In the genomic region with DNA sequence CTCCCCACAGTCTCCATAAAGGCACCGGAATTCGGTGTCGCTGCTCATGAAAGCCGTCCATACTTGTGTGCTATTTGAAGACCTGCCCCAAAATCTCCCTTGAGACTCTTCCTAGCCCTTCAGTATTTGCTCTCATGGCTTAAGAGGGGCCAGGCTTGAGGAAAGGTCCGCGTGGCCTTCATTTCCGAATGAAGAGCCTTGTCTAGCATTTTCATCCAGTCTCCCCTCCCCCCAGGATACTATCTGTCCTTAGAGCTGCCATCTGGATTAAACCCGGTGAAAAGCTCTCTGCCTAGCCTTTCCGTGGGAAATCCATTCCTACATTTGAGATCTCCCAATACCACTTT, we compare ENCODE assay signal across 8 mouse cellular contexts. TPM values are rescaled to one million over a fixed set of nuclear protein-coding genes. Genes with fewer than 3 reads are reported as not detected.
DNase-seq lines count a peak whose midpoint lies in the region; ATAC-seq and TF ChIP-seq lines count a peak whose summit lies in the region.

No protein-coding gene starts in this region.

- ATAC-seq in heart, embryonic 15.5 days (replicated peaks; ENCODE audit: insufficient number of reproducible peaks, insufficient read depth, low FRiP score, low read depth): no peak
- no peak for ATAC-seq in limb, embryonic 15.5 days (ENCODE audit: insufficient number of reproducible peaks, low FRiP score, low TSS enrichment, low read depth)
- peak; percentile 10; the same call in 1 of the 2 replicates for ATAC-seq in neural tube, embryonic 15.5 days (ENCODE audit: low FRiP score)

- no peak for DNase-seq in left cerebral cortex, adult 2 months (ENCODE audit: extremely low spot score in 1 of 2, low spot score in 2 of 2)
- no peak for DNase-seq in left cerebral cortex, adult 11 months (ENCODE audit: low spot score)
- peak; percentile 44 for DNase-seq in brain, embryonic 14.5 days (ENCODE audit: low read depth)
- no peak for DNase-seq in thymus, adult 18-20 months
- no peak for DNase-seq in right cerebral cortex, adult 18-20 months

- intact Hi-C loops in left cerebral cortex, adult 2 months (cut with DNase I): loop anchor here (2.0 to 5.0 kb wide), 3 partner anchors 109 to 284 kb away; no protein-coding TSS in a partner anchor

- H3K9me3 ChIP-seq in heart, embryonic 15.5 days (replicated peaks): no peaks in the 10 kb centered on the region
- H3K9me3 ChIP-seq in limb, embryonic 15.5 days: no peaks in the 10 kb centered on the region
- no peaks in the 10 kb centered on the region for H3K9me3 ChIP-seq in neural tube, embryonic 15.5 days (replicated peaks)

- 11% methylated on average over 9 of the region's 9 CpGs for WGBS in heart, embryonic 15.5 days
- 15% methylated on average over 9 of the region's 9 CpGs for WGBS in limb, embryonic 15.5 days
- 20% methylated on average over 9 of the region's 9 CpGs for WGBS in neural tube, embryonic 15.5 days

- peak overlapping the region; percentile 60 for H3K27ac ChIP-seq in left cerebral cortex, adult 2 months
- H3K27ac ChIP-seq in heart, embryonic 15.5 days: peak overlapping the region; percentile 85
- peak overlapping the region; percentile 83; the same call in 1 of the 2 replicates for H3K27ac ChIP-seq in limb, embryonic 15.5 days
- H3K27ac ChIP-seq in neural tube, embryonic 15.5 days (replicated peaks): peak overlapping the region; percentile 88

- peaks cover 3% of the 10 kb centered on the region; the same call in 1 of the 2 replicates for H3K36me3 ChIP-seq in heart, embryonic 15.5 days
- H3K36me3 ChIP-seq in limb, embryonic 15.5 days: peaks cover 10% of the 10 kb centered on the region; the same call in 1 of the 2 replicates
- H3K36me3 ChIP-seq in neural tube, embryonic 15.5 days: peaks cover 2% of the 10 kb centered on the region; the same call in 1 of the 2 replicates

- peak overlapping the region; percentile 63 for H3K4me2 ChIP-seq in heart, embryonic 15.5 days
- H3K4me2 ChIP-seq in limb, embryonic 15.5 days: peak overlapping the region; percentile 35
- peak overlapping the region; percentile 58 for H3K4me2 ChIP-seq in neural tube, embryonic 15.5 days

- H3K27me3 ChIP-seq in heart, embryonic 15.5 days: no peaks in the 10 kb centered on the region
- H3K27me3 ChIP-seq in limb, embryonic 15.5 days: no peaks in the 10 kb centered on the region
- no peaks in the 10 kb centered on the region for H3K27me3 ChIP-seq in neural tube, embryonic 15.5 days (replicated peaks)

- no peak for TF ChIP-seq CTCF in left cerebral cortex, adult 2 months (IDR thresholded peaks at IDR 0.05)
- no peak for TF ChIP-seq CTCF in brain, embryonic 14.5 days (IDR thresholded peaks at IDR 0.05; ENCODE audit: borderline replicate concordance, extremely low read depth, insufficient read depth, insufficient read length)

- peak overlapping the region; percentile 56 for H3K4me3 ChIP-seq in left cerebral cortex, adult 2 months
- peak overlapping the region; percentile 72 for H3K4me3 ChIP-seq in heart, embryonic 15.5 days
- H3K4me3 ChIP-seq in limb, embryonic 15.5 days: peak overlapping the region; percentile 60
- H3K4me3 ChIP-seq in neural tube, embryonic 15.5 days (replicated peaks): peak overlapping the region; percentile 58

- peaks cover 17% of the 10 kb centered on the region for H3K4me1 ChIP-seq in heart, embryonic 15.5 days (replicated peaks)
- 0 out of 2 replicates have a peak, but pooled peaks cover 2% of the 10 kb centered on the region for H3K4me1 ChIP-seq in limb, embryonic 15.5 days
- peaks cover 26% of the 10 kb centered on the region for H3K4me1 ChIP-seq in neural tube, embryonic 15.5 days

- peak overlapping the region; percentile 75 for H3K9ac ChIP-seq in heart, embryonic 15.5 days
- peak overlapping the region; percentile 54 for H3K9ac ChIP-seq in limb, embryonic 15.5 days
- peak overlapping the region; percentile 73 for H3K9ac ChIP-seq in neural tube, embryonic 15.5 days (replicated peaks)

- no peak for TF ChIP-seq POLR2A in brain, embryonic 14.5 days (IDR thresholded peaks at IDR 0.05; ENCODE audit: borderline replicate concordance, extremely low read depth, insufficient read depth, insufficient read length, poor library complexity, severe bottlenecking)

RNA-seq across cellular contexts. Expression of gene Uba1, which starts 5.3 kb away (rescaled TPM):
- 100 to 1,000 TPM; 337 to 348 TPM for total RNA-seq in left cerebral cortex, adult 2 months (2021)
- 580 and 611 TPM in 2 replicates for polyA plus RNA-seq in brain, embryonic 14.5 days (2012; rRNA removed)
- polyA plus RNA-seq in heart, embryonic 15.5 days (2015; fragmentation: Nextera tagmentation; extraction: Ambion mirVana): 140 and 167 TPM in 2 replicates
- polyA plus RNA-seq in limb, embryonic 15.5 days (2015; fragmentation: Nextera tagmentation; extraction: Ambion mirVana): 190 and 191 TPM in 2 replicates
- polyA plus RNA-seq in neural tube, embryonic 15.5 days (2015; fragmentation: Nextera tagmentation; extraction: Ambion mirVana): 314 and 341 TPM in 2 replicates

RNA-seq across cellular contexts. Expression of gene Cdk16, which starts 24.3 kb away (rescaled TPM):
- total RNA-seq in left cerebral cortex, adult 2 months (2021): 100 to 1,000 TPM; 252 to 273 TPM
- 251 and 271 TPM in 2 replicates for polyA plus RNA-seq in brain, embryonic 14.5 days (2012; rRNA removed)
- 107 and 136 TPM in 2 replicates for polyA plus RNA-seq in heart, embryonic 15.5 days (2015; fragmentation: Nextera tagmentation; extraction: Ambion mirVana)
- 115 and 119 TPM in 2 replicates for polyA plus RNA-seq in limb, embryonic 15.5 days (2015; fragmentation: Nextera tagmentation; extraction: Ambion mirVana)
- polyA plus RNA-seq in neural tube, embryonic 15.5 days (2015; fragmentation: Nextera tagmentation; extraction: Ambion mirVana): 154 and 167 TPM in 2 replicates

RNA-seq across cellular contexts. Expression of gene Usp11, which starts 40.3 kb away (rescaled TPM):
- total RNA-seq in left cerebral cortex, adult 2 months (2021): 100 to 1,000 TPM; 103 to 106 TPM
- 110 and 114 TPM in 2 replicates for polyA plus RNA-seq in brain, embryonic 14.5 days (2012; rRNA removed)
- polyA plus RNA-seq in heart, embryonic 15.5 days (2015; fragmentation: Nextera tagmentation; extraction: Ambion mirVana): 27.4 and 35.5 TPM in 2 replicates
- 45.3 and 45.6 TPM in 2 replicates for polyA plus RNA-seq in limb, embryonic 15.5 days (2015; fragmentation: Nextera tagmentation; extraction: Ambion mirVana)
- polyA plus RNA-seq in neural tube, embryonic 15.5 days (2015; fragmentation: Nextera tagmentation; extraction: Ambion mirVana): 83.8 and 84.9 TPM in 2 replicates

RNA-seq across cellular contexts. Expression of gene Ndufb11, which starts 46.0 kb away (rescaled TPM):
- total RNA-seq in left cerebral cortex, adult 2 months (2021): 100 to 1,000 TPM; 142 to 157 TPM
- 131 and 148 TPM in 2 replicates for polyA plus RNA-seq in brain, embryonic 14.5 days (2012; rRNA removed)
- 345 and 459 TPM in 2 replicates for polyA plus RNA-seq in heart, embryonic 15.5 days (2015; fragmentation: Nextera tagmentation; extraction: Ambion mirVana)
- polyA plus RNA-seq in limb, embryonic 15.5 days (2015; fragmentation: Nextera tagmentation; extraction: Ambion mirVana): 209 and 225 TPM in 2 replicates
- polyA plus RNA-seq in neural tube, embryonic 15.5 days (2015; fragmentation: Nextera tagmentation; extraction: Ambion mirVana): 244 and 252 TPM in 2 replicates

RNA-seq across cellular contexts. Expression of gene Rbm10, which starts 46.1 kb away (rescaled TPM):
- 10 to 100 TPM; 49.2 to 50.0 TPM for total RNA-seq in left cerebral cortex, adult 2 months (2021)
- 83.1 and 91.0 TPM in 2 replicates for polyA plus RNA-seq in brain, embryonic 14.5 days (2012; rRNA removed)
- polyA plus RNA-seq in heart, embryonic 15.5 days (2015; fragmentation: Nextera tagmentation; extraction: Ambion mirVana): 33.2 and 45.0 TPM in 2 replicates
- 55.6 and 58.7 TPM in 2 replicates for polyA plus RNA-seq in limb, embryonic 15.5 days (2015; fragmentation: Nextera tagmentation; extraction: Ambion mirVana)
- polyA plus RNA-seq in neural tube, embryonic 15.5 days (2015; fragmentation: Nextera tagmentation; extraction: Ambion mirVana): 47.2 and 52.2 TPM in 2 replicates
